ENCODE assay signal across 15 mouse cellular contexts in genomic region chr5:9108490-9108889, GRCm38 (mm10). TPM values are rescaled to one million over a fixed set of nuclear protein-coding genes. Genes with fewer than 3 reads are reported as not detected.
DNase-seq lines count a peak whose midpoint lies in the region; ATAC-seq and TF ChIP-seq lines count a peak whose summit lies in the region.
"Had no signal": no experiment of that assay in that cellular context is flagged by ENCODE, and none has a peak within 500 bp of the region (broad histone marks: within the 10 kb centered on the region; RNA-seq: fewer than 3 reads in every experiment).

No protein-coding gene starts in this region.

- TF ChIP-seq POLR2A in bone marrow macrophage, adult 2 months (IDR thresholded peaks at IDR 0.05; ENCODE audit: borderline replicate concordance, low read depth, low read length) = no peak

- no peak overlapping the region for H3K4me2 ChIP-seq in liver, postnatal 0 days (ENCODE audit: low read depth, low read length)
- no peak overlapping the region for H3K4me2 ChIP-seq in liver, embryonic 11.5 days
- no peak overlapping the region for H3K4me2 ChIP-seq in kidney, embryonic 14.5 days (replicated peaks; ENCODE audit: low read depth, low read length)
- H3K4me2 ChIP-seq: embryonic facial prominence, embryonic 13.5 days; hindbrain, embryonic 15.5 days; liver, embryonic 13.5 days had no signal

- no peak for TF ChIP-seq CTCF in liver, postnatal 0 days (IDR thresholded peaks at IDR 0.05; ENCODE audit: low read depth)
- TF ChIP-seq CTCF in bone marrow macrophage, adult 2 months (IDR thresholded peaks at IDR 0.05; ENCODE audit: low read depth, low read length) = no peak
- TF ChIP-seq CTCF in layer of hippocampus, adult 2 months (conservative IDR thresholded peaks at IDR 0.05) = no peak

- no peaks in the 10 kb centered on the region for H3K9me3 ChIP-seq in liver, postnatal 0 days (ENCODE audit: low read length)
- no peaks in the 10 kb centered on the region for H3K9me3 ChIP-seq in liver, embryonic 11.5 days (ENCODE audit: control insufficient read depth, low read length)
- H3K9me3 ChIP-seq in kidney, embryonic 14.5 days (ENCODE audit: control insufficient read depth, low read length) = no peaks in the 10 kb centered on the region
- H3K9me3 ChIP-seq: embryonic facial prominence, embryonic 13.5 days; hindbrain, embryonic 15.5 days; liver, embryonic 13.5 days had no signal

- no peak overlapping the region for H3K9ac ChIP-seq in liver, postnatal 0 days (replicated peaks)
- H3K9ac ChIP-seq in liver, embryonic 11.5 days (ENCODE audit: low read depth, low read length) = no peak overlapping the region
- no peak overlapping the region for H3K9ac ChIP-seq in kidney, embryonic 14.5 days (ENCODE audit: low read depth, low read length)
- H3K9ac ChIP-seq: embryonic facial prominence, embryonic 13.5 days; hindbrain, embryonic 15.5 days; liver, embryonic 13.5 days had no signal

- TF ChIP-seq EP300 in liver, postnatal 0 days (IDR thresholded peaks at IDR 0.05; ENCODE audit: low read depth) = no peak

- H3K36me3 ChIP-seq in liver, postnatal 0 days (replicated peaks; ENCODE audit: insufficient read depth, low read length) = no peaks in the 10 kb centered on the region
- no peaks in the 10 kb centered on the region for H3K36me3 ChIP-seq in liver, embryonic 11.5 days (ENCODE audit: control insufficient read depth, insufficient read depth, low read length)
- no peaks in the 10 kb centered on the region for H3K36me3 ChIP-seq in kidney, embryonic 14.5 days (ENCODE audit: control insufficient read depth, insufficient read depth, low read length)
- H3K36me3 ChIP-seq: embryonic facial prominence, embryonic 13.5 days; hindbrain, embryonic 15.5 days; liver, embryonic 13.5 days had no signal

- 54% methylated on average over 5 of the region's 5 CpGs for WGBS in liver, postnatal 0 days (ENCODE audit: insufficient replicate concordance)
- 74% methylated on average over 5 of the region's 5 CpGs for WGBS in liver, embryonic 11.5 days
- WGBS in kidney, embryonic 14.5 days = 15% methylated on average over 5 of the region's 5 CpGs

- no peak overlapping the region for H3K27ac ChIP-seq in liver, postnatal 0 days (ENCODE audit: low read depth)
- no peak overlapping the region for H3K27ac ChIP-seq in liver, embryonic 11.5 days (ENCODE audit: low read depth, low read length)
- H3K27ac ChIP-seq in bone marrow macrophage, adult 2 months (ENCODE audit: insufficient read depth, low read depth, low read length) = 0 out of 2 replicates have a peak overlapping the region, but pooled peaks have one; percentile 4
- no peak overlapping the region for H3K27ac ChIP-seq in kidney, embryonic 14.5 days (ENCODE audit: low read depth, low read length)
- H3K27ac ChIP-seq in layer of hippocampus, adult 2 months = no peak overlapping the region
- H3K27ac ChIP-seq: embryonic facial prominence, embryonic 13.5 days; hindbrain, embryonic 15.5 days; liver, embryonic 13.5 days had no signal

- no peak overlapping the region for H3K4me3 ChIP-seq in liver, postnatal 0 days (ENCODE audit: low read depth, low read length)
- no peak overlapping the region for H3K4me3 ChIP-seq in liver, embryonic 11.5 days (ENCODE audit: low read depth, low read length)
- no peak overlapping the region for H3K4me3 ChIP-seq in bone marrow macrophage, adult 2 months (ENCODE audit: insufficient read depth, low read length)
- no peak overlapping the region for H3K4me3 ChIP-seq in kidney, embryonic 14.5 days (ENCODE audit: low read length)
- no peak overlapping the region for H3K4me3 ChIP-seq in layer of hippocampus, adult 2 months
- H3K4me3 ChIP-seq: embryonic facial prominence, embryonic 13.5 days; hindbrain, embryonic 15.5 days; liver, embryonic 13.5 days had no signal

- 0 out of 2 replicates have a peak, but pooled peaks cover 2% of the 10 kb centered on the region for H3K27me3 ChIP-seq in liver, postnatal 0 days (ENCODE audit: insufficient read depth, low read length)
- no peaks in the 10 kb centered on the region for H3K27me3 ChIP-seq in liver, embryonic 11.5 days (replicated peaks; ENCODE audit: control insufficient read depth, insufficient read depth, low read length)
- H3K27me3 ChIP-seq in kidney, embryonic 14.5 days (ENCODE audit: control insufficient read depth, insufficient read depth, low read length) = no peaks in the 10 kb centered on the region
- H3K27me3 ChIP-seq: hindbrain, embryonic 15.5 days had no signal

- H3K4me1 ChIP-seq in liver, postnatal 0 days (ENCODE audit: insufficient read depth) = peaks cover 22% of the 10 kb centered on the region
- no peaks in the 10 kb centered on the region for H3K4me1 ChIP-seq in liver, embryonic 11.5 days (replicated peaks; ENCODE audit: control insufficient read depth, insufficient read depth, low read length)
- peaks cover 56% of the 10 kb centered on the region for H3K4me1 ChIP-seq in bone marrow macrophage, adult 2 months (ENCODE audit: control insufficient read depth, insufficient read depth, low read length)
- H3K4me1 ChIP-seq in kidney, embryonic 14.5 days (ENCODE audit: control insufficient read depth, insufficient read depth, low read length) = no peaks in the 10 kb centered on the region
- H3K4me1 ChIP-seq: embryonic facial prominence, embryonic 13.5 days; hindbrain, embryonic 15.5 days had no signal

- DNase-seq in liver, postnatal 0 days = no peak
- no peak for DNase-seq in liver, embryonic 11.5 days (ENCODE audit: low spot score)
- DNase-seq in layer of hippocampus, adult 2 months (ENCODE audit: low spot score in 2 of 2) = no peak
- DNase-seq: adrenal gland, postnatal 36 days; heart, adult 11 months; heart, postnatal 14 days; layer of hippocampus, adult 9-11 months; liver, embryonic 13.5 days; thymus, postnatal 25 days had no signal

- ATAC-seq in liver, postnatal 0 days = peak; percentile 55
- ATAC-seq in liver, embryonic 11.5 days (replicated peaks; ENCODE audit: low FRiP score) = no peak
- ATAC-seq in kidney, embryonic 14.5 days (ENCODE audit: low FRiP score, low TSS enrichment) = 0 out of 2 replicates have a peak, but pooled peaks have one; percentile 17
- peak; percentile 25; the same call in 1 of the 2 replicates for ATAC-seq in monocyte, adult 5-6 weeks (replicated peaks; ENCODE audit: insufficient number of reproducible peaks, low FRiP score, low TSS enrichment, poor library complexity, severe bottlenecking)
- no peak for ATAC-seq in activated CD4-positive, CD25-positive, alpha-beta regulatory T cell, adult 4 months

RNA-seq across cellular contexts. Expression of gene Tmem243, which starts 8.0 kb away (rescaled TPM):
- polyA plus RNA-seq in liver, postnatal 0 days (2015; fragmentation: Nextera tagmentation; extraction: Ambion mirVana) = 50.9 and 56.7 TPM in 2 replicates
- 11.8 and 14.3 TPM in 2 replicates for polyA plus RNA-seq in liver, embryonic 11.5 days (2014; fragmentation: Nextera tagmentation; extraction: Ambion mirVana)
- polyA plus RNA-seq in bone marrow macrophage, adult 2 months (2012; ENCODE audit: insufficient read depth, insufficient read length, missing spikeins) = 92.7 and 99.2 TPM in 2 replicates
- polyA plus RNA-seq in kidney, embryonic 14.5 days (2014; fragmentation: Nextera tagmentation; extraction: Ambion mirVana) = 27.7 and 28.1 TPM in 2 replicates
- total RNA-seq in monocyte, adult 5-6 weeks (2017) = 93.7 to 108 TPM (median 100 TPM) in 3 replicates
- 1 to 10 TPM; 8.4 to 9.0 TPM for total RNA-seq in layer of hippocampus, adult 2 months (2021)
- 10 to 100 TPM; 34.2 to 45.0 TPM for polyA plus RNA-seq in activated CD4-positive, CD25-positive, alpha-beta regulatory T cell, adult 4 months (2017; shearing (Covaris generic))

RNA-seq across cellular contexts. Expression of gene Dmtf1, which starts 53.1 kb away (rescaled TPM):
- 6.3 and 7.6 TPM in 2 replicates for polyA plus RNA-seq in liver, postnatal 0 days (2015; fragmentation: Nextera tagmentation; extraction: Ambion mirVana)
- polyA plus RNA-seq in liver, embryonic 11.5 days (2014; fragmentation: Nextera tagmentation; extraction: Ambion mirVana) = 32.8 and 34.5 TPM in 2 replicates
- polyA plus RNA-seq in bone marrow macrophage, adult 2 months (2012; ENCODE audit: insufficient read depth, insufficient read length, missing spikeins) = 27.3 and 30.5 TPM in 2 replicates
- polyA plus RNA-seq in kidney, embryonic 14.5 days (2014; fragmentation: Nextera tagmentation; extraction: Ambion mirVana) = 34.1 and 55.5 TPM in 2 replicates
- total RNA-seq in monocyte, adult 5-6 weeks (2017) = 118 to 143 TPM (median 119 TPM) in 3 replicates
- total RNA-seq in layer of hippocampus, adult 2 months (2021) = 10 to 100 TPM; 55.9 to 64.2 TPM
- polyA plus RNA-seq in activated CD4-positive, CD25-positive, alpha-beta regulatory T cell, adult 4 months (2017; shearing (Covaris generic)) = 10 to 100 TPM; 76.6 to 81.2 TPM

Comparison
In these comparisons a context has a peak if more than half of its experiments do, and no peak if none do; other contexts are left out.
1. ATAC-seq: peak in liver, postnatal 0 days (single experiment), kidney, embryonic 14.5 days (single experiment) and monocyte, adult 5-6 weeks (single experiment); none in liver, embryonic 11.5 days (single experiment) and activated CD4-positive, CD25-positive, alpha-beta regulatory T cell, adult 4 months (single experiment).